Mouse (Mus musculus) adrenal gland, postnatal 36 days (tissue): ENCODE results near the gene Slc25a13. TPM values are rescaled to one million over a fixed set of nuclear protein-coding genes. Genes with fewer than 3 reads are reported as not detected.

Source experiments
- DNase-seq, 2 experiments: peaks; one replicate each; pipeline ENCODE4 v3.0.0; 2021; ENCODE audit warnings: mixed read lengths in 1 of 2
- total RNA-seq, 2 experiments: library from RNA; stranded (reverse); gene quantifications; 2 replicates each; pipeline ENCODE4 v1.2.3; 2021

The Slc25a13 gene
- total RNA-seq, 2 experiments from 2014 or later, result 11.1 to 17.3 TPM

DNA sequence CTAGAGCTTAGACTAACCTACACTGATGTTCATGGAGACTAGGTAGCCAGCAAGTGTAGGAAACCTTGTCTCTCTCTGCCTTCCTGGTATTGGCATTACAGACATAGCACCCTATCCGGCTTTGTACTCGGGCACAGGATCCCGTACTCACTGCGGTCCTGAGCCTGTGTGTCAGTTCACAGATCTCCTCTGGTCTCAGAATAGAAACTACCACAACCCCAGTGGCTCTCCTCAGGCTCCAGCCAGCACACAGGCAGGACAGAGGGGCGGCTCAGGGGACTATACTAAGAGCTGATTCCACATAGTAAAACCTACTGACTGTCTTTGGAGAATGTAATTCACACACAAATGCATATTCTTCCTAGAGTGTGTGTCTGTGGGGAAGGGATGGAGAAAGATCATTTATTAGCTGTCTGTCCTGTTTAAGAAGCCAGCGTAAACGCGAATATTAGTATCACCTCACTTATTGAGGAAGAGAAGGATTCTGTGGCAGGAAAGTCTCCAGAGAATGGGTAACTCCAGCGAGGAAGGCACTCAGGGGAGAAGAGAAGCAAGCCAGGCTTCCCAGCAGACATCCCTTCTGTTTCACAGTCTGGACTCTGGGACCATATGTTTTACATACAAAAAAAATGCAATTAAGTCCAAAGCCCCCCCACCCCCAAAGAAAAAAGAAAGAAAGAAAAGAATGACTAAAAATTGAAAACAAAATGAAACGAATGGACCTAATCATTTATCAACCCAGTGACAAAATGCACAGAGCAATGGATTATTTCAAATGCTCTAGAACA, 49.4 kb downstream of the Slc25a13 start:
- no peak for DNase-seq

DNA sequence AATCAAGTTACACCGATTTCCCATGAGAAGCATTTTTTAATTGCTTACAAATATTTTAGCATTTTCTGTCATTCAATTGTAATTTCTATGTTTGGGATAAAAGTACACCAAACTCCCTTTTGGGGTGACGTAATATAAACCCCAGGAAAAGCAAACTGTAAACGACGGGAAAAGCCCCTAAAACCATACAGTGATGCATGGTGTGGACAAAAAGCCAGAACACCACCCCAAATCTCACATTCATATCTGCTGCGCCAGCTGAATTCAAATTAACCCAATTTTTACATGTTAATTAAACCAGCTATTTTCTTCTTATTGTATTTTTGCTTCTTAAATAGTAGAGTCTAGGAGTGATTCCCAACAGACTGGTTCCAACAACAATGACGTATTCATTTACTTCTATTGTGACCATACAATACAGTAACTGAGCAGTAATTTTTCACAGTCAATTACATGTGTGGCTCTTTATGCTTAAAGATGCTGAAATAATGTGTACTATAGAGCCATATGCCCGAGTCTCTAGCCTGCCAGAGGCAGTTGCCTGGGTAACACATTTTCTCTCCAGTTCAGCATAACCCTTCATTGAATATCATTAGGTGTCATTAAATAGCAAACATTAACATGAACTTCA, 53.9 kb downstream of the Slc25a13 start:
- DNase-seq, result no peak

DNA sequence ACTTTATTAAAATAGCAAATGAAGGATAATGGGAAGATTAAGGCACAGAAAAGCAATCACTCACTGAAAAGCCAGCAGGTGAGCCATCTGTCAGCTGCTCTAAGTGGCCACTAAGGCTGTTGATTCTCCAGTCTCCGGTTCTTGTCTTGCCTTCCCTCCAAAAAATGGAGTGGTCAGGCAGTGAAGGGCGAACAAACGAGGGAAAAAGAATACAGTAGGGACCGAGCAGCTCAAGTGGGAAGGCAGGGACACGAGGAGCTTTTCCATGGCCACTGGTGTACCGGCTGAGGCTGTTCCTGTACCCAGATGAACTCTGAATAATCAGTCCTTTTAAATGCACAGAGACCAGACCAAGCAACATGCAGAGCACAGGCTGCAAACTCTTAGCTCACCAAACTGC, 54.8 kb downstream of the Slc25a13 start:
- no peak for DNase-seq

DNA sequence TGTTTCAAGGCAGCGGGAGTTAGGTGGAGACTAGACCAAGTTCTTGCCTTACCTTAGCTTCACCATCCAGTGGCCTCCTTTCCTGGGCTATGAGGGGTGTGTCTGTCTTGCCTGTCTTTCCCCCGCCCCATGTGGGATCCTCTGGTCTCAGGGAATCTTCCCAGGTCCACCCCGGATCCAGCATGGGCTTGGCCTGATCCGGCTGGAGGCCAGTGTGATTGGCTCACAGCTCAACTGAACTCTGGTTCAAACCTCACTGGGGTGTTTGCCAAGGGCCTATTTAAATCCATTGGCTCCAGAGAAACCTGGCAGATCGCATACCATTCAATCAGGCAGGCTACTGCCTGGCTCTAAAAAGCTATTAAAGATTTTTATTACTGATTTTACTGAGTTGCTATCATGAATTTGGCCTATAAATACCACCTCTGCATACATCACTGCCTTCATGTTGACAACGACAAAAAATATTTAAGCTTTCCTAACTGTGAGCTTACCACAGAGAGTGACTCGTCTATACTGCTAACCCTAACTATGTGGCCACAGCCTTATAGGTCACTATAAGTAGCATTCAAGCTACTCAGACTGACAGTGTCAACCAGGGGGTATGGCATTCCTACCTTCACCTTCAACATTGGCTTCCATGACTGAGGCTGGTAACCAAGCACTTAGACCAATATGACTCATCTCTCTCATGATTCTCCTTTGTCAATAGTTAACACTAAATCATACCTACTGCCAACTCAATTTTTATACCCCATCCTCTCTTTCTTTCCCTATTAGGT, 56.1 kb downstream of the Slc25a13 start:
- no peak for DNase-seq

DNA sequence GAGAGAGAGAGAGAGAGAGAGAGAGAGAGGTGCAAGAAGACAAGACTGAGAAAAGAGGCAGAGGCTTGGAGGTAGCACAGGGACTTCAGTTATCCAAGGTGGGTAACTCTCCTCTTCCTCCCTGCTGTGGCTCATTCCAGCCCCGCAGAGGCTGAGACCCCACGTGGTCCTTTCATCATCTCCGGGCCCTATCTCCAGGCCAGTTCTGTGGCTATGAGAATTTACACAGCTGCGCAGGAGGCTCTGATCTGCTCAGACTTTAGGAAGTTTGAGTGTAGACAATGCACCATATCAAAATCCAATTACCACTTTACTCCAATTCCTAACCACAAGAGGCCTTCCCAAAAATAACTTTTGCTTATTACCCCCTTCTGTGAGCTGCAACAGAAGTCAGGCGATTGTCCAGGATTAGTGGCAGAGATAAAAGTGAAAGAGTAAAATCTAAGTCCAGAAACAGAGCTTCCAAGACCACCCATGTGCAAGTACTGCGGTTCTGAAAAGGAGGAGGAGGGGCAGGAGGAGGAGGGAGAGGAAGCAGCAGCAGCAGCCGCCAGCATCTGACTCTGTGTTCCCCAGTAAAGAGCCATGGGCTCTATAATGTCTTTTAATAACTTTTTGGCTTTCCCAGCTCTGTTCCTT, 57.6 kb downstream of the Slc25a13 start:
- no peak for DNase-seq

DNA sequence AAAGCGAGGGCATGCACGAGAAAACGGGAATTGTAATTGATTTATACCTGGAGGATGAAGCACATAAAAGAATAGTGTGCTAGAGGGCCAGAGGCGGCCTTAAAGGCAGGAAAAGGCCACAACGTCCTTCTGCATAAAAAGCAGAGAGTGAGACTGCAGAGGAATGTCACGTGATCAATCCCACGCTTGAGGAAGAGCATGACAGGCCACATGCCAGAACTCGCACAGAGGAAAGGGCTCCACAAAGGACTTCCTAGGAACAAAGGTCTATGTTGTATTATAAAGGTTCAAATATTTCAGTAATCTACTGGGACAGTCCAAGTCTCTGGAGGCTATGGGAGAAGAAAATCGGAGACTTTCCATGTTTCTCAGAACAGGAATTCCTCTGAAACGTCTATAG, 63.5 kb downstream of the Slc25a13 start:
- peak; percentile 21 to 38 for DNase-seq

DNA sequence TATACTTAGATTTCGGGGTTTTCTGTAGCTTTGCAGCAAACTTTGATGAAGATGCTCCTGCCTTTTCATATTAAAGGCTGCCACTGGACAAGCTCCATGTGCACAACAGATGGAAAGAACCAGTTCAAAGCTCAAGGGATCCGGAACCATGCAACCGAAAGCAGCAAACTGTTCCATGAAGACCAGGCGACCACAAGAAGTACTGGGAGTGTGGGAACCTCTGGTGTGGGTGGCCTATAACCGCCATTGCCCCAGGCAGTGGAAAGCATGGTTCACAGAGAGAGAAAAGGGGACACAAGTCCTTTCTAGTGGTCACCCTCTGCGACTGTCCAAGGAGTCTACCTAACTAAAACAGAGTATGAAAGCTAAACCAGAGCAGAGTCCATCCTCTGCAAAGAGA, 66.2 kb downstream of the Slc25a13 start:
- DNase-seq, result no peak

DNA sequence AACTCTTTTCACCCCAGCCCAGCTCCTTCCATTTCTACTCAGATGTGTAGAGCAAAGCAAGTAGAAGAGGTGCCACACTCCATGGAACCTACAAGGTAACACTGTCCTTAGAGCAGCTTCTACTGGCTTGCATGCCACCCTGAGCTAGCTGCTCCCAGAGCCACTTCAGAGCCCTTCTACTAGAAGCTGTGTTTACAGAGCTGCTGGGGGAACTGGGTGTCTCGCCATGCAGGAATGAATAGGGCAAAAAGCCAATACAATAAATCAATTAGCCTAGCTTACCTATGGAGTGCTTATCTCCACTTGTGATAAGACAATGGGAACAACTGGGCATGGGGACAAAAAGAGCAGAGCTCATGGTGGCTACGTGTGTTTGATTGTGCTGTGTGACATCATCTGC, 67.2 kb downstream of the Slc25a13 start:
- no peak for DNase-seq

DNA sequence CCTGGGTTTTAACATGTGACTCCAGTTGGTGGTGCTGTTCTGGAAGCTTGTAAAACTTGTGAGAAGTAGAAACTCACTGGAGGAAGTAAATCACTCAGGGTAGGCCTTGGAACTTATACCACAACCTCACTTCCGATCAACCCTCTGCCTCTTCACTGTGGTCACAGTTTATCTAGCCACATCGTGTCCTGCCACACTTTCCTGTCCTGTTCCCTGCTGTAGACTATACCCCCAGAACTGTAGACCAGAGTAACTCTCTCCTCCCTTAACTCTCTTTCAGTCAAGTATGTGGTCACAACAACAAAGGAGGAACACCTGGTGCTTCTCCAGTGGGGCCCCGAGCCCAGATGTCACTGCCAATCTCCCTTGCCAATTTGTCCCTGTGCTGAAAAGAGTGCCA, 67.6 kb downstream of the Slc25a13 start:
- DNase-seq, result no peak

DNA sequence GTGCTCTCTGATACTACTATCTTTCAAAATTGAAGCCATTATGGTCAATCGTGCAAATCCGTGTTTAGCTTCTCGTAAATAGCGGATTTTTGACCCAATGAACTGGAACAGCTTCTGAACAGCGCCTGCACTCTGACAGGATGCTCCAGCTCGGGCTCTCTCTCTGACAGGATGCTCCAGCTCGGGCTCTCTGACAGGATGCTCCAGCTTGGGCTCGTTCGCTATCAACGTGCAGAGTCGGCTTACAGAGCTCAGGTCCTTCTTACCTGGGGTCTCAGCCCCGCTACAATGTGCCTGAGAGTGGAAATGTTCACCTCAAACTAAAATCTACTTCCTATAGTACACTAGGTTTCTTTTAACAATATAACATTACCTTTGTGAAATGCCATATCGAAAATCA, 71.6 kb downstream of the Slc25a13 start:
- no peak for DNase-seq

DNA sequence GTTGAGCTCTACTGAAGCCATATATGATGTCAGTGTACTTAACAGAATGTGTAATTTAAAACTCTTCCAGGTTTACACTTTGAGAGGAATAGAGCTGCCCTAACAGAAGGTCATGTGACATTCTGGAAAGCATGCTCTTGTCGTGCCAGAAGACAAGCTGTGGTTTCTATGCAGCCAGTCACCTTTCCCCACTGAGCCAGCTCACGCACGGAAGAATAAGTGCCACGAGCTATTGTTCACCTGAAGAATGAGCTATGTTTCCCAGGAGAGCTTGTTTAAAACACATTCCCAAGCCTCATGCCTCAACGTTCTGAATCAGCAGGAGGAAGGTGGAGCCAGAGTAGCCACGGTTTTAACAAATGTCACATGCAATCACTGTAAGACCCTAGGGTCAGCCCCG, 73.4 kb downstream of the Slc25a13 start:
- no peak for DNase-seq

DNA sequence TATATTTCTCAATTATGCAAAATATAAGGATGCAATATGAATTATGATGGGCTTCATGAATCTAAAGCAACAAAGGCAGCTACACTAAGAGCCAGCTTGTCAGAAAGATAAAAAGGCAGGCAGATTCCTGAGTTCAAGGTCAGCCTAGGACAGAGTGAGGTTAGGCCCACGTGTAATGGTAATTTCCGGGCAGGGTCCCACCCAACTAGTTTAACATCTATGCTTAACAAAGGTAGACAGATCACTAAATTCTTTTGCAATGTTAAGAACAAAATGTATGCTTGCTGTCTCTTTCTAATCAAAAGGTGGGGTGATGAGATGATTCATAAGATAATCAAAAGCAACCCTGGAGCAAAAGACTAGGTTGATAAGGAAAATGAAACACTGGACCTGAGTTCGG, 76.6 kb downstream of the Slc25a13 start:
- no peak for DNase-seq

DNA sequence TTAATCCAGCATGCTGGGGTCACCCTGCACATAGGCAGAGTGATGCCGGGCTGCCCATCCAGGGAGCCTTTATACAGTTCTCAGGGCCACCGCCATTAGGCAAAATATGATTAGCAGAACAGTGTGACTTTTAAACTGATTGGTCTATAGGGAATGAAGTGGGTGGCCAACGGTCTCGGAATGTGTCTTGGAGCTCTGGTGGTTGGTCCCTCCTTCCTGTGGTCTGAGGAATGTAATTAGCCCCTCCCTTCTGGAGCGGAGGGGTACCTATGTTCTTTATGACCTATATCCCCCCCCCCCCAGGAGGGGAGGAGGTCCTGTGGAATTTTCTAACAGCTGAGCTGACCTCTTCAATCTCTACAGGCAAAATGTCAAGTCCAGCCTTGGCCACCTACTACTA, 77.9 kb downstream of the Slc25a13 start:
- DNase-seq, result no peak

DNA sequence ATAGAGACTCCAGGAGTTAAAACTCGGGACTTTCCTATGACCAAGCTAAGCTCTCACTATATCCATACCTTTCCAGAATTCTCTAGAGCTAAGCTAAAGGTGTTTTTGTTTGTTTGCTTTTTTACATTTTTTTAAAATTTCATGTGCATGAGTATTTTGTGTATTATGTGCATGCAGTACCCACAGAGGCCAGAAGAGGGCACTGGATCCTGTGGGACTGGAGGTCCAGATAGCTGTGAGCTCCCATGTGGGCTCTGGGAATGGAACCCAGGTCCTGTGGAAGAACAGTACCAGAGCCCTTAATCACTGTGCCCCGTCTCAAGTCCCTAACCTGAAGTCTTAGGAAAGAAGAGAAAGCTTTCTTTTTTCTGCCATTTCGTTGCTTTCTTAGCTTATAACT, 80.2 kb downstream of the Slc25a13 start:
- no peak for DNase-seq

DNA sequence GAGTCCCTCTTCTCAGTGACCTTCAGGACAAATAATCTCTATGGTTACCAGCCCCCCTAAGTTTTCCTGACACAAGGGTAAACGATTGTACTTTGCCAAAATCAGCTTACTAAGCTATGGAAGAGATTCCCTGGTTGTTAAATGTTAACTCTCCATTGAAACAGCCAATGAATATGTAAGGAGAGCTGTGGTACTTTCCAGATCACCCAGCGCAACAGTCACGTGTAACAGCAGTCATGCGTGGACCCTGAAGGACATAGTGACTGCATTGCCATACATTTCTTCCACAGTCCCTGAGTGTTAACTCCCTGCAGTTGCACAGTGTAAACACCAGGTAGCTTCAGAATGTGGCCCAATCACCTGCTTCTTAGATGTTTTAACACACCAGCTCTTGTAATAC, 82.0 kb downstream of the Slc25a13 start:
- no peak for DNase-seq

DNA sequence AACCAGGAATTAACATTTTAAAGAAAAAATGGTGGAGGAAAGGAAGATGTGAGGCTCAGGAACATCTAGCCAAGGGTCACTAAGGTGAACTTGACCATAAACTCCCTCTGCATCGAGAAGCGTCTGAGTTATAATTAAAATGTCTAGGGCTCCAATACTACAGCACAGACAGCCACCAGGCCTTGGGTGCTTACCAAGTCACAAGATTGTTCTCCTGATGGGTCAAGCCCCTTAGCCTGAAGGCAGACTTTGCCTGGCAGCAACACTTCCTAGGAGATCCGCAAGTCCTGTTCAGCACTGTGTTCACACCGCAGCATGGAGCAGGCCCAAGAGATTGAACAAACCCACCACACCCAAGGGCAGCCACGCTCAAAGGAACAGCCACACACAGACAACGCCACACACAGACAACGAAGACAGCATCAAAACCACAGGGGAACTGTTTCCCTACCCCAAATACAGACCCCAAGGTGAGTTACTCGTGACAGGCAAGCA, 83.4 kb downstream of the Slc25a13 start:
- DNase-seq, result no peak

DNA sequence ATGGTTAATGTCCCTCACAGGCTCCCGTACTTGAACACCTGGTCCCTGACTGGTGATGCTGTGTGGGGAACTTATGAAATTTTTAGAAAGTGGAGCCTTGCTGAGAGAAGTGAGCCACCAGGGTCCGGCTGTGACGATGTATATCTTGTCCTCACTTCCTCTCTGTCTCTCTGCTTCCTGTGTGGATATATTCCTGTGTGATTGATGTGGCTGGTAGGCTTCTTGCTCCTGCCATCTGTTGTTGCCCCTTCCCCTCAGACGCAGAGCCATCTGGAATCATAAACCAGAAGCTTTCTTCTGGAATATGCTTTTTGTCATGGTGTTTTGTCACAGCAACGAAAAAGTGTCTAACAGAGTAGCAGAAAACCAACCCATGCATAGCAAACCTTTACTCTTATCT, 84.9 kb downstream of the Slc25a13 start:
- no peak for DNase-seq

DNA sequence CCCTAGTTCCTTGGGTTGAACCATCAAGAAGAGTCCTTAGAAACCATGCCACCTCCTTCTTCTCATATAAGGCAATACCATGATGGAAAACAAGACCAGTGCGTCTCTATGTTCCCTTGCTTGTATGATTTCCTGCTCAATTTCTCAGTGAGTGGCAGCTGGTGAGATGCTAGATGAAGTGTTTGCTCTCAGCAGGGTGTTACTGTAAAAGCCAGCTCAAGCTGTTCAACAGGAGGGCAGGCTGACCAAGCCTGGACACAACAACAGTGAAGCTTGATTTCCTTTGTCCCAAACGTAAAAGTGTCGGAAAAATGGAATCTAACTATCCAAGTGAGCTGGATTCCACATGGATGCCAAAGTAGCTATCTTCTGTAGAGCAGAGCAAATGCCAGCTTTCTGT, 91.4 kb downstream of the Slc25a13 start:
- no peak for DNase-seq

DNA sequence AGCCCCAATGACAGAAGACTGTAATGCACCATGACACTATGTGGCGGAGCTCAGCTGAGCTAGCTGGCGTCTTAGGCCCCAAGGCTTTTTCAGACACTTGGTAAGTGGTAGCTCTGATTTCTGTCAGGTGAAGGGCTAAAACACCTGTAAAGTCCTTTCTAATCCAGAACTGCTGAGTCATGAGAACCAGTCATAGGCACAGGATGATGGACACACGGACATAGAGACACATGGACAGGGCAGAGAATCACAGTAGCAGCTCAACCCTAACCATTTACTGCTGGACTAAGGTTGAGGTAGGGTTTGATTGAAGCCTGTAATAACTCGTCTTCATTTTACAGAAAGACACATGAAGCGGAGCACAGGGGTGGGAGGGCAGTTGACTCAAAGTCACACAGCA, 95.1 kb downstream of the Slc25a13 start:
- DNase-seq, result no peak

DNA sequence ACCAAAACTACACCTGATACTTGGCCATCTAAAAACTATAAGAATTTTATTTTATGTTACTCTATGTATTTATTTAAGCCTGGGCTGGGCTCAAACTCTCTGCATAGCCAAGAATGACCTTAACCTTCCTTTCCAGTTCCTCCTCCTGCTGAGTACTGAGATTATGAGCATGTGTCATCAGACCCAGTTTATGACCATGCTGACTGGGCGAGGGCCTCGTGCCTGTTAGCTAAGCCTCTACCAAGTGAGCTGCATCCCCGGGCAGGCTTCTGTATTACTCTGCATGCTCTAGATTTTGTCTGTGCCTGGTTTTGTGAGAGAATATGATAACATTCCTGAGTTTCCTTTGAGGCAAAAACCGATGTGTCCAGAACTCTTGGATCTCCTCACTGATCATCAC, 96.1 kb downstream of the Slc25a13 start:
- peak; percentile 49 to 62 for DNase-seq

DNA sequence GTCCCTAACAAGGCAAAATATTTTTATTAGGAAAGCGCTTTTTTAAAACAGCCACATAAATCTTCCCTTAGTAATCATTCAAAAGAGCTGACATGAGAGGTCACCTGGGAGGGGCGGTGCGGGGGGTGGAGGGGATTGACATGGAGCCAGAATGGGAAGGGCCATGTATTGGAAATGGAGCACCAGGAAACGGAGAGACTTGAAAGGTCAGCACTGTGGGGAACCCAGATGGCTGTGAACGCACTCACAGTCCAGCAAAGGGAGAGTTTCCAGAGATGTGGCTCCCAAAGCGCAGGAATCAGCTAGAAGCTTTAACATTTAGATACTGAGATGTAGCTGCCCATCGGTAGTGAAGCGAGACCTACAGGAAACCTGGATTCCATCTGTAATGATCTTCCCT, 101.2 kb downstream of the Slc25a13 start:
- peak; percentile 23 to 45 for DNase-seq

DNA sequence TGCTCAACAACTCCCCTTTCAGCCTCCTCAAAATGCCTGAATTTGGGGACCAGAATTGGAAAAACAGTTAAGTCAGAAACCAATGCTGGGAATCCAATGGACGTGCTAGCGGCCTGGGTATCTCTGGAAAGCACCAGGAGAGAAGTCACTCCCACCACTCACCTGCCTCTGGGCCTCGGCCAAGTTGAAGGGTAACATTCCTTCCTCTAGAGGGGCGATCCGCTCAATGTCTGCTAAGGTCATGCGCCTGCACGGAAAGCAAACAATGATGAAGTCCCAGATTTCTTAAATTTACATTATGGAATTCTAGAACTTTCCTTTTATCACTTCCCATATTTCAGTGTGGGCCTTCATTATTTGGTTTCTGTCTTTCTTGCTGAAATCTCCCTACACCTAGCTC, 103.2 kb downstream of the Slc25a13 start:
- DNase-seq, result no peak
